Mouse (Mus musculus) embryonic fibroblast, embryonic 13.5 days (primary cell): ENCODE data around the gene Prpf8.

Source experiments
- CTCF ChIP-seq: IDR thresholded peaks from 2 replicates; pipeline ENCODE4 v1.5.1; 2011; ENCODE audit warnings: mild to moderate bottlenecking, control low read depth, low read length, moderate library complexity, borderline replicate concordance; ENCODE audit not compliant: insufficient read depth
- POLR2A ChIP-seq: IDR thresholded peaks from 2 replicates; pipeline ENCODE4 v1.6.1; 2011; ENCODE audit warnings: low read depth, mild to moderate bottlenecking, control low read depth, low read length, moderate library complexity

DNA sequence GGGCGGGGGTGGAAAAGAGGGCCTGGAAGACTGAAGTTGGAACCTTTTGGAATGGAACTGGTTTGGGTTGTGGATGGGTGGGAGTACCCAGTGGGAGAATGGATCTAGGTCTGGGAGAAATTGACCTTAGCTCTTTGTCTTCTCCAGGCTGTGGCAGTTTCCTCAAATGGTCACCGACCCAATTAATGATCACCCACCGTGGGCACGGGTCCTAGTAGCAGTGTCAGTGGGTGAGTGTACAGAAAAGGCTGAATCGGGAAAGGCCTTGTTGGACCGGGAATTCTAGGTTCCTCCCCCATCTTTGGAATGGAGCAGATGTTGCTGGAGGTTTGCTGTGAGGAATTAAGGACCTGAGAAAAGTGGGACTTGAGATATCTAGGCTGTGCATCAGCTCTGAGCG, 18.2 kb upstream of the Prpf8 start:
- TF ChIP-seq CTCF (no peak), POLR2A (no peak)
